Mouse (Mus musculus): ENCODE data around the gene Plb1. TPM values are rescaled to one million over a fixed set of nuclear protein-coding genes. Genes with fewer than 3 reads are reported as not detected.

Gene Plb1
- polyA plus RNA-seq, 1 experiment from 2014 or later = 0.13 TPM

- no peak overlapping the region for H3K27ac ChIP-seq (replicated peaks)
- no peak for ATAC-seq (ENCODE audit: insufficient read depth)
These were observed 70.7 kb downstream of the Plb1 start for GRCm38 (mm10) chr5:32302991-32303921.

GRCm38 (mm10) chr5:32307106-32307505, 74.6 kb downstream of the Plb1 start:
- no peak for ATAC-seq (ENCODE audit: insufficient read depth)
- Histone ChIP-seq H3K4me3 (replicated peaks) (no peak overlapping the region), H3K9me3 (replicated peaks) (no peaks in the 10 kb centered on the region), H3K27me3 (no peaks in the 10 kb centered on the region), H3K9ac (no peak overlapping the region), H3K36me3 (replicated peaks) (no peaks in the 10 kb centered on the region), H3K4me1 (replicated peaks) (0 out of 2 replicates have a peak, but pooled peaks cover 8% of the 10 kb centered on the region), H3K4me2 (no peak overlapping the region), H3K27ac (replicated peaks) (no peak overlapping the region)
- 43% methylated on average over 2 of the region's 2 CpGs for WGBS (ENCODE audit: insufficient replicate concordance)

More at GRCm38 (mm10) chr5:32302991-32303921, 70.7 kb downstream of the Plb1 start:
- WGBS (ENCODE audit: insufficient replicate concordance) = 11% methylated on average over 23 of the region's 23 CpGs
- Histone ChIP-seq H3K4me3 (replicated peaks) (no peak overlapping the region), H3K27me3 (no peaks in the 10 kb centered on the region), H3K36me3 (replicated peaks) (no peaks in the 10 kb centered on the region), H3K4me1 (replicated peaks) (no peaks in the 10 kb centered on the region), H3K9me3 (replicated peaks) (no peaks in the 10 kb centered on the region), H3K9ac (no peak overlapping the region), H3K4me2 (no peak overlapping the region)

GRCm38 (mm10) chr5:32308647-32309046, 76.1 kb downstream of the Plb1 start:
- ATAC-seq (ENCODE audit: insufficient read depth) = no peak
- no peak overlapping the region for H3K9ac ChIP-seq
- H3K9me3 ChIP-seq (replicated peaks) = no peaks in the 10 kb centered on the region
- no peak overlapping the region for H3K27ac ChIP-seq (replicated peaks)
- no peak overlapping the region for H3K4me3 ChIP-seq (replicated peaks)
- H3K4me1 ChIP-seq (replicated peaks) = 0 out of 2 replicates have a peak, but pooled peaks cover 8% of the 10 kb centered on the region
- H3K4me2 ChIP-seq = no peak overlapping the region
- no peaks in the 10 kb centered on the region for H3K27me3 ChIP-seq
- 58% methylated on average over 4 of the region's 4 CpGs for WGBS (ENCODE audit: insufficient replicate concordance)
- H3K36me3 ChIP-seq (replicated peaks) = no peaks in the 10 kb centered on the region

- Histone ChIP-seq H3K9ac (no peak overlapping the region), H3K4me2 (no peak overlapping the region), H3K36me3 (replicated peaks) (no peaks in the 10 kb centered on the region), H3K4me1 (replicated peaks) (0 out of 2 replicates have a peak, but pooled peaks cover 8% of the 10 kb centered on the region), H3K27me3 (no peaks in the 10 kb centered on the region), H3K9me3 (replicated peaks) (no peaks in the 10 kb centered on the region), H3K4me3 (replicated peaks) (no peak overlapping the region), H3K27ac (replicated peaks) (no peak overlapping the region)
- no peak for ATAC-seq (ENCODE audit: insufficient read depth)
- WGBS (ENCODE audit: insufficient replicate concordance) = 29% methylated on average over 1 of the region's 1 CpGs
These were observed 77.2 kb downstream of the Plb1 start for GRCm38 (mm10) chr5:32309714-32310113.

GRCm38 (mm10) chr5:32310802-32311201, 78.3 kb downstream of the Plb1 start:
- no peaks in the 10 kb centered on the region for H3K27me3 ChIP-seq
- H3K27ac ChIP-seq (replicated peaks) = no peak overlapping the region
- WGBS (ENCODE audit: insufficient replicate concordance) = 43% methylated on average over 5 of the region's 5 CpGs
- no peaks in the 10 kb centered on the region for H3K9me3 ChIP-seq (replicated peaks)
- no peaks in the 10 kb centered on the region for H3K36me3 ChIP-seq (replicated peaks)
- H3K4me2 ChIP-seq = no peak overlapping the region
- H3K4me3 ChIP-seq (replicated peaks) = no peak overlapping the region
- H3K9ac ChIP-seq = no peak overlapping the region
- ATAC-seq (ENCODE audit: insufficient read depth) = no peak
- H3K4me1 ChIP-seq (replicated peaks) = 0 out of 2 replicates have a peak, but pooled peaks cover 8% of the 10 kb centered on the region

- Histone ChIP-seq H3K9me3 (replicated peaks) (no peaks in the 10 kb centered on the region), H3K27ac (replicated peaks) (no peak overlapping the region), H3K9ac (no peak overlapping the region), H3K4me3 (replicated peaks) (no peak overlapping the region), H3K36me3 (replicated peaks) (no peaks in the 10 kb centered on the region), H3K4me1 (replicated peaks) (0 out of 2 replicates have a peak, but pooled peaks cover 8% of the 10 kb centered on the region), H3K4me2 (no peak overlapping the region), H3K27me3 (no peaks in the 10 kb centered on the region)
- ATAC-seq (ENCODE audit: insufficient read depth) = no peak
- WGBS (ENCODE audit: insufficient replicate concordance) = 43% methylated on average over 3 of the region's 3 CpGs
These were observed 79.2 kb downstream of the Plb1 start for GRCm38 (mm10) chr5:32311589-32312166.

- no peaks in the 10 kb centered on the region for H3K36me3 ChIP-seq (replicated peaks)
- no peak overlapping the region for H3K4me2 ChIP-seq
- H3K4me1 ChIP-seq (replicated peaks) = 0 out of 2 replicates have a peak, but pooled peaks cover 8% of the 10 kb centered on the region
- no peaks in the 10 kb centered on the region for H3K9me3 ChIP-seq (replicated peaks)
- H3K27me3 ChIP-seq = no peaks in the 10 kb centered on the region
- no peak overlapping the region for H3K27ac ChIP-seq (replicated peaks)
- ATAC-seq (ENCODE audit: insufficient read depth) = no peak
- WGBS (ENCODE audit: insufficient replicate concordance) = 41% methylated on average over 6 of the region's 6 CpGs
- H3K9ac ChIP-seq = no peak overlapping the region
- no peak overlapping the region for H3K4me3 ChIP-seq (replicated peaks)
These were observed 81.2 kb downstream of the Plb1 start for GRCm38 (mm10) chr5:32313671-32314070.

- WGBS (ENCODE audit: insufficient replicate concordance) = 54% methylated on average over 2 of the region's 2 CpGs
- no peak for ATAC-seq (ENCODE audit: insufficient read depth)
- no peak overlapping the region for H3K9ac ChIP-seq
These were observed 82.2 kb downstream of the Plb1 start for GRCm38 (mm10) chr5:32314731-32315130.

GRCm38 (mm10) chr5:32322146-32322811, 89.8 kb downstream of the Plb1 start:
- Histone ChIP-seq H3K27me3 (no peaks in the 10 kb centered on the region), H3K36me3 (replicated peaks) (no peaks in the 10 kb centered on the region), H3K9me3 (replicated peaks) (no peaks in the 10 kb centered on the region), H3K4me3 (replicated peaks) (no peak overlapping the region), H3K4me2 (no peak overlapping the region), H3K9ac (no peak overlapping the region), H3K27ac (replicated peaks) (no peak overlapping the region), H3K4me1 (replicated peaks) (no peaks in the 10 kb centered on the region)
- no peak for ATAC-seq (ENCODE audit: insufficient read depth)
- 48% methylated on average over 7 of the region's 7 CpGs for WGBS (ENCODE audit: insufficient replicate concordance)

More at GRCm38 (mm10) chr5:32314731-32315130, 82.2 kb downstream of the Plb1 start:
- no peak overlapping the region for H3K4me2 ChIP-seq
- 0 out of 2 replicates have a peak, but pooled peaks cover 8% of the 10 kb centered on the region for H3K4me1 ChIP-seq (replicated peaks)
- H3K9me3 ChIP-seq (replicated peaks) = no peaks in the 10 kb centered on the region
- no peaks in the 10 kb centered on the region for H3K36me3 ChIP-seq (replicated peaks)
- no peak overlapping the region for H3K27ac ChIP-seq (replicated peaks)
- H3K27me3 ChIP-seq = no peaks in the 10 kb centered on the region
- H3K4me3 ChIP-seq (replicated peaks) = no peak overlapping the region

- H3K27ac ChIP-seq (replicated peaks) = no peak overlapping the region
These were observed 95.6 kb downstream of the Plb1 start for GRCm38 (mm10) chr5:32328139-32328538.

GRCm38 (mm10) chr5:32332591-32332990, 100.1 kb downstream of the Plb1 start:
- WGBS (ENCODE audit: insufficient replicate concordance) = 32% methylated on average over 4 of the region's 4 CpGs
- ATAC-seq (ENCODE audit: insufficient read depth) = no peak
- Histone ChIP-seq H3K27ac (replicated peaks) (no peak overlapping the region), H3K27me3 (no peaks in the 10 kb centered on the region), H3K4me3 (replicated peaks) (no peak overlapping the region), H3K9ac (no peak overlapping the region), H3K4me2 (no peak overlapping the region), H3K36me3 (replicated peaks) (no peaks in the 10 kb centered on the region), H3K9me3 (replicated peaks) (no peaks in the 10 kb centered on the region), H3K4me1 (replicated peaks) (no peaks in the 10 kb centered on the region)

More at GRCm38 (mm10) chr5:32328139-32328538, 95.6 kb downstream of the Plb1 start:
- H3K4me1 ChIP-seq (replicated peaks) = no peaks in the 10 kb centered on the region
- H3K27me3 ChIP-seq = no peaks in the 10 kb centered on the region
- no peaks in the 10 kb centered on the region for H3K36me3 ChIP-seq (replicated peaks)
- H3K9ac ChIP-seq = no peak overlapping the region
- no peak overlapping the region for H3K4me3 ChIP-seq (replicated peaks)
- WGBS (ENCODE audit: insufficient replicate concordance) = 56% methylated on average over 7 of the region's 7 CpGs
- no peaks in the 10 kb centered on the region for H3K9me3 ChIP-seq (replicated peaks)
- no peak for ATAC-seq (ENCODE audit: insufficient read depth)
- no peak overlapping the region for H3K4me2 ChIP-seq

Measured in liver, embryonic 15.5 days (tissue).